In genomic region chr5:130255017-130255720, GRCm38 (mm10) we compare ENCODE assay signal across 8 mouse cellular contexts. TPM values are rescaled to one million over a fixed set of nuclear protein-coding genes. Genes with fewer than 3 reads are reported as not detected.
A peak's percentile ranks its signal among the peaks of the same experiment; 100 is the strongest.
DNase-seq lines count a peak whose midpoint lies in the region; ATAC-seq and TF ChIP-seq lines count a peak whose summit lies in the region.

Sbds (minus strand) TSS chr5:130255530.
Tyw1 (plus strand) TSS chr5:130255619.

- no peak for TF ChIP-seq CTCF in E14TG2a.4 (conservative IDR thresholded peaks at IDR 0.05; ENCODE audit: low read length)
- TF ChIP-seq CTCF in heart, postnatal 0 days (IDR thresholded peaks at IDR 0.05; ENCODE audit: low read depth) = no peak
- no peak for TF ChIP-seq CTCF in testis, adult 2 months (IDR thresholded peaks at IDR 0.05; ENCODE audit: control insufficient read depth, insufficient read depth, insufficient replicate concordance, low read depth, low read length)

- peak; percentile 95 for TF ChIP-seq POLR2A in testis, adult 2 months (IDR thresholded peaks at IDR 0.05; ENCODE audit: control insufficient read depth, low read depth, low read length)

- H3K27me3 ChIP-seq in E14TG2a.4 (ENCODE audit: insufficient read depth, low read length) = no peaks in the 10 kb centered on the region
- no peaks in the 10 kb centered on the region for H3K27me3 ChIP-seq in forebrain, embryonic 12.5 days
- no peaks in the 10 kb centered on the region for H3K27me3 ChIP-seq in heart, postnatal 0 days (ENCODE audit: control insufficient read depth, insufficient read depth, low read length)
- H3K27me3 ChIP-seq in liver, embryonic 16.5 days (ENCODE audit: control insufficient read depth, insufficient read depth, low read depth, low read length) = no peaks in the 10 kb centered on the region
- H3K27me3 ChIP-seq in neural tube, embryonic 13.5 days = no peaks in the 10 kb centered on the region
- H3K27me3 ChIP-seq in testis, adult 2 months (ENCODE audit: control insufficient read depth, insufficient read depth, low read length) = no peaks in the 10 kb centered on the region

- peaks cover 56% of the 10 kb centered on the region for H3K36me3 ChIP-seq in E14TG2a.4 (ENCODE audit: insufficient read depth, low read length)
- H3K36me3 ChIP-seq in forebrain, embryonic 12.5 days (replicated peaks) = peaks cover 29% of the 10 kb centered on the region
- peaks cover 36% of the 10 kb centered on the region for H3K36me3 ChIP-seq in heart, postnatal 0 days (replicated peaks; ENCODE audit: control insufficient read depth, insufficient read depth, low read length)
- H3K36me3 ChIP-seq in liver, embryonic 16.5 days (ENCODE audit: control insufficient read depth, insufficient read depth) = peaks cover 25% of the 10 kb centered on the region
- peaks cover 37% of the 10 kb centered on the region for H3K36me3 ChIP-seq in neural tube, embryonic 13.5 days
- H3K36me3 ChIP-seq in testis, adult 2 months (ENCODE audit: control insufficient read depth, insufficient read depth, low read length) = peaks cover 3% of the 10 kb centered on the region

- WGBS in forebrain, embryonic 12.5 days = under 1% methylated on average over 52 of the region's 52 CpGs
- WGBS in heart, postnatal 0 days = under 1% methylated on average over 52 of the region's 52 CpGs
- WGBS in liver, embryonic 16.5 days (ENCODE audit: insufficient replicate concordance) = under 1% methylated on average over 52 of the region's 52 CpGs
- under 1% methylated on average over 52 of the region's 52 CpGs for WGBS in neural tube, embryonic 13.5 days

- H3K9me3 ChIP-seq in E14TG2a.4 (ENCODE audit: low read length) = no peaks in the 10 kb centered on the region
- no peaks in the 10 kb centered on the region for H3K9me3 ChIP-seq in forebrain, embryonic 12.5 days
- no peaks in the 10 kb centered on the region for H3K9me3 ChIP-seq in heart, postnatal 0 days (replicated peaks; ENCODE audit: control insufficient read depth, low read length)
- no peaks in the 10 kb centered on the region for H3K9me3 ChIP-seq in liver, embryonic 16.5 days (replicated peaks; ENCODE audit: control insufficient read depth, low read length)
- H3K9me3 ChIP-seq in neural tube, embryonic 13.5 days = no peaks in the 10 kb centered on the region

- TF ChIP-seq EP300 in heart, postnatal 0 days (IDR thresholded peaks at IDR 0.05; ENCODE audit: low read depth) = peak; percentile 77

- peak; percentile 100 for DNase-seq in c-Kit-positive CD71-positive TER-119-positive erythroid progenitor cells, embryonic 14.5 days (ENCODE audit: low spot score)
- DNase-seq in heart, postnatal 0 days (ENCODE audit: low spot score) = peak; percentile 99
- peak; percentile 98 to 99 for DNase-seq in kidney, postnatal 4 days

- ATAC-seq in forebrain, embryonic 12.5 days (ENCODE audit: low FRiP score) = peak; percentile 89
- peak; percentile 88 for ATAC-seq in heart, postnatal 0 days (ENCODE audit: insufficient read depth, low read depth)
- peak; percentile 87 for ATAC-seq in liver, embryonic 16.5 days (ENCODE audit: low read depth)
- ATAC-seq in neural tube, embryonic 13.5 days (ENCODE audit: low read depth) = peak; percentile 85

- H3K4me3 ChIP-seq in E14TG2a.4 (replicated peaks; ENCODE audit: low read length) = peak within 1 kb of the TSS; percentile 96
- peak within 1 kb of the TSS; percentile 74 for H3K4me3 ChIP-seq in forebrain, embryonic 12.5 days (replicated peaks)
- H3K4me3 ChIP-seq in heart, postnatal 0 days (ENCODE audit: low read depth, low read length) = peak within 1 kb of the TSS; percentile 72
- H3K4me3 ChIP-seq in liver, embryonic 16.5 days (ENCODE audit: low read depth, low read length) = peak within 1 kb of the TSS; percentile 88
- peak within 1 kb of the TSS; percentile 70 for H3K4me3 ChIP-seq in neural tube, embryonic 13.5 days
- peak within 1 kb of the TSS; percentile 100 for H3K4me3 ChIP-seq in testis, adult 2 months (ENCODE audit: control insufficient read depth, low read depth, low read length)

- H3K4me1 ChIP-seq in E14TG2a.4 (replicated peaks; ENCODE audit: low read depth, low read length) = peaks cover 41% of the 10 kb centered on the region
- H3K4me1 ChIP-seq in forebrain, embryonic 12.5 days = peaks cover 25% of the 10 kb centered on the region
- H3K4me1 ChIP-seq in heart, postnatal 0 days (ENCODE audit: control insufficient read depth, insufficient read depth) = peaks cover 6% of the 10 kb centered on the region
- H3K4me1 ChIP-seq in liver, embryonic 16.5 days (ENCODE audit: control insufficient read depth, low read depth, low read length) = peaks cover 23% of the 10 kb centered on the region
- H3K4me1 ChIP-seq in neural tube, embryonic 13.5 days (replicated peaks) = peaks cover 33% of the 10 kb centered on the region
- H3K4me1 ChIP-seq in testis, adult 2 months (ENCODE audit: control insufficient read depth, insufficient read depth, low read length) = peaks cover 2% of the 10 kb centered on the region

- peak within 1 kb of the TSS; percentile 84 for H3K9ac ChIP-seq in forebrain, embryonic 12.5 days
- H3K9ac ChIP-seq in heart, postnatal 0 days (replicated peaks; ENCODE audit: low read depth, low read length) = peak within 1 kb of the TSS; percentile 79
- H3K9ac ChIP-seq in liver, embryonic 16.5 days (ENCODE audit: low read depth, low read length) = peak within 1 kb of the TSS; percentile 86
- H3K9ac ChIP-seq in neural tube, embryonic 13.5 days = peak within 1 kb of the TSS; percentile 82

- peak within 1 kb of the TSS; percentile 87 for H3K4me2 ChIP-seq in forebrain, embryonic 12.5 days
- H3K4me2 ChIP-seq in heart, postnatal 0 days (ENCODE audit: low read depth, low read length) = peak within 1 kb of the TSS; percentile 70
- H3K4me2 ChIP-seq in liver, embryonic 16.5 days (ENCODE audit: low read depth, low read length) = peak within 1 kb of the TSS; percentile 98
- H3K4me2 ChIP-seq in neural tube, embryonic 13.5 days = peak within 1 kb of the TSS; percentile 65

- H3K27ac ChIP-seq in forebrain, embryonic 12.5 days = peak within 1 kb of the TSS; percentile 74
- peak within 1 kb of the TSS; percentile 87 for H3K27ac ChIP-seq in heart, postnatal 0 days (ENCODE audit: low read depth)
- peak within 1 kb of the TSS; percentile 95 for H3K27ac ChIP-seq in liver, embryonic 16.5 days (ENCODE audit: low read length)
- peak within 1 kb of the TSS; percentile 70 for H3K27ac ChIP-seq in neural tube, embryonic 13.5 days (replicated peaks)
- peak within 1 kb of the TSS; percentile 100 for H3K27ac ChIP-seq in testis, adult 2 months (ENCODE audit: control insufficient read depth, insufficient read depth, low read depth, low read length)

RNA-seq across cellular contexts. Expression of gene Sbds, which starts in this region (rescaled TPM):
- polyA plus RNA-seq in forebrain, embryonic 12.5 days (2016; fragmentation: Nextera tagmentation; extraction: Ambion mirVana) = 74.9 and 76.2 TPM in 2 replicates
- 8.6 and 15.7 TPM in 2 replicates for total RNA-seq in heart, postnatal 0 days (2014; rRNA removed; ENCODE audit: low replicate concordance)
- 56.9 and 57.6 TPM in 2 replicates for polyA plus RNA-seq in heart, postnatal 0 days (2015; fragmentation: Nextera tagmentation; extraction: Ambion mirVana)
- 45.6 and 50.8 TPM in 2 replicates for polyA plus RNA-seq in liver, embryonic 16.5 days (2015; fragmentation: Nextera tagmentation; extraction: Ambion mirVana)
- polyA plus RNA-seq in neural tube, embryonic 13.5 days (2015; fragmentation: Nextera tagmentation; extraction: Ambion mirVana) = 64.1 and 66.3 TPM in 2 replicates
- polyA plus RNA-seq in testis, adult 2 months (2012; rRNA removed) = 46.1 and 52.2 TPM in 2 replicates

RNA-seq across cellular contexts. Expression of gene Tyw1, which starts in this region (rescaled TPM):
- polyA plus RNA-seq in forebrain, embryonic 12.5 days (2016; fragmentation: Nextera tagmentation; extraction: Ambion mirVana) = 28.1 and 29.8 TPM in 2 replicates
- 7.0 and 18.9 TPM in 2 replicates for total RNA-seq in heart, postnatal 0 days (2014; rRNA removed; ENCODE audit: low replicate concordance)
- polyA plus RNA-seq in heart, postnatal 0 days (2015; fragmentation: Nextera tagmentation; extraction: Ambion mirVana) = 11.1 and 11.6 TPM in 2 replicates
- polyA plus RNA-seq in liver, embryonic 16.5 days (2015; fragmentation: Nextera tagmentation; extraction: Ambion mirVana) = 9.5 and 10.3 TPM in 2 replicates
- 23.2 and 27.0 TPM in 2 replicates for polyA plus RNA-seq in neural tube, embryonic 13.5 days (2015; fragmentation: Nextera tagmentation; extraction: Ambion mirVana)
- polyA plus RNA-seq in testis, adult 2 months (2012; rRNA removed) = 8.0 TPM in 2 replicates

Comparison
In these comparisons a context has a peak if more than half of its experiments do, and no peak if none do; other contexts are left out.
1. Peak in every context shown above with its lines: DNase-seq, ATAC-seq, H3K4me3 ChIP-seq and H3K27ac ChIP-seq.